Mouse (Mus musculus): ENCODE results near the gene Flt4.

GRCm38 (mm10) chr11:49613349-49613748 lies 4.3 kb downstream of the Flt4 start:
- TF ChIP-seq CTCF (IDR thresholded peaks at IDR 0.05; ENCODE audit: extremely low read depth, insufficient read depth, low read length), result no peak
- no peak for TF ChIP-seq POLR2A (IDR thresholded peaks at IDR 0.05; ENCODE audit: extremely low read depth, insufficient read depth, low read length)

Data from cortical plate, adult 2 months (tissue).